Mouse (Mus musculus) kidney, postnatal 10 days (tissue): ENCODE measurements around the gene S100a8.

ENCODE experiments used
- DNase-seq: peaks from one replicate; pipeline ENCODE4 v3.0.0; 2021; ENCODE audit warnings: mixed read lengths

The S100a8 gene

GRCm38 (mm10) chr3:90683929-90684328 lies 15.2 kb downstream of the S100a8 start:
- no peak for DNase-seq

DNA sequence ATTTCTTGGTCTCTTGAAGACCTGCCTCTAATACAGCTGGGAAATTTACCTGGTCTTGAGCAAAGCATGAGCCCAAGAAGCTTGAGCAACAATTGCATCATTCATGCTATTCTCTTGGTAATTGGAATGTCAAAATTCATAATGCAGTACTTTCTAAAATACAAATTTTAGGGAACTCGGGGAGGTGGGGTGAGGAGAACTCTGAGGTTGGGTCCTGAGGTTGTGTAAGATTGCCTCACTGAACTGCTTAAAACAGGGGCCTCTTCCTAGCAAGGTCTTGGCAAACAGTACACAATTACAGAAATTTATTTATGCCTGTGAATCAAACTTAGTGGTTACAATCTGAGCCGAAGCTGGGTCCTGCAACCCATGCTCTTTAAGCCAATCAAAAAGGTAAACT lies 18.1 kb downstream of the S100a8 start:
- DNase-seq = no peak

DNA sequence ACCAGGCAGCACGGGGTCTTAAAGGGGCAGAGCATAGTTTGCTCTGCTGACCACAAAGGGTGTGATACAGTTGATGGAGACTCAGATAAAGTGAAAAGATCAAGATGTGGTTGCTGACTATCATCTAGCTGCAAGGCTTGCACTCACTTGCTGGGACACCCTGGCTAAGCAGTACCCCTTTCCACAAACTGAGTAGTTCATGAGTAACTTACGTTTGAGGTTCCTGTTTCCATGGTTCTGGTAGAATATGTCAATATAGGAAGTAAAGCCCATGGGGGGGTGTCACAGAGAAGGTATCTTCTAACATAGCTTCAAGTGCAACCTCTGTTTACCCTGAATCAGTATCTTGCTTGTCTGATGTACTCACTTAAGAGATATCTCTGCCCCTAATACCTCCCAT lies 24.7 kb downstream of the S100a8 start:
- DNase-seq = no peak

DNA sequence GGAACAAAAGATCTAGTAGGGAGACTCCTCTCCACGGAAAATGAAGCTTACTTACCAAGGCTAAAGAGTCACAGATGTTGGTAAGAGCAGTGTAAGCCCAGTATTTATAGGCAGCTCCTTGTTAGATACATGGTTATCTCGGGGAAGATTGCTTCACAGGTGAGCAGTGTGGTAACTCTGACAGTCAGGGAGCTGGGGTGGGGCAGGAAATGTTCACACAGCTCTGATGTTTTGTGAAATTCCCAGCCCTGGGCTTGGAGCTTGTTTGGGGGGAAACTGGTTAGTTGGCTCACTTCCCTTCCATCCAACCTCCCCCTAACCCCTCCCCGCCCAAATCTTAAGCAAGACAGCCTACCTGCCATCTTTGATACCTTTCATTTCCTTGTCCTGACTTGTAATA lies 26.8 kb downstream of the S100a8 start, which contains the start of gene S100a9:
Gene S100a9 (minus strand): TSS at position 109 of the 400 bp plus-strand sequence.
- DNase-seq = no peak

- no peak for DNase-seq
Measured at GRCm38 (mm10) chr3:90702244-90702643, 33.5 kb downstream of the S100a8 start.

GRCm38 (mm10) chr3:90708523-90709202 lies 39.9 kb downstream of the S100a8 start:
- DNase-seq = peak; percentile 39

DNA sequence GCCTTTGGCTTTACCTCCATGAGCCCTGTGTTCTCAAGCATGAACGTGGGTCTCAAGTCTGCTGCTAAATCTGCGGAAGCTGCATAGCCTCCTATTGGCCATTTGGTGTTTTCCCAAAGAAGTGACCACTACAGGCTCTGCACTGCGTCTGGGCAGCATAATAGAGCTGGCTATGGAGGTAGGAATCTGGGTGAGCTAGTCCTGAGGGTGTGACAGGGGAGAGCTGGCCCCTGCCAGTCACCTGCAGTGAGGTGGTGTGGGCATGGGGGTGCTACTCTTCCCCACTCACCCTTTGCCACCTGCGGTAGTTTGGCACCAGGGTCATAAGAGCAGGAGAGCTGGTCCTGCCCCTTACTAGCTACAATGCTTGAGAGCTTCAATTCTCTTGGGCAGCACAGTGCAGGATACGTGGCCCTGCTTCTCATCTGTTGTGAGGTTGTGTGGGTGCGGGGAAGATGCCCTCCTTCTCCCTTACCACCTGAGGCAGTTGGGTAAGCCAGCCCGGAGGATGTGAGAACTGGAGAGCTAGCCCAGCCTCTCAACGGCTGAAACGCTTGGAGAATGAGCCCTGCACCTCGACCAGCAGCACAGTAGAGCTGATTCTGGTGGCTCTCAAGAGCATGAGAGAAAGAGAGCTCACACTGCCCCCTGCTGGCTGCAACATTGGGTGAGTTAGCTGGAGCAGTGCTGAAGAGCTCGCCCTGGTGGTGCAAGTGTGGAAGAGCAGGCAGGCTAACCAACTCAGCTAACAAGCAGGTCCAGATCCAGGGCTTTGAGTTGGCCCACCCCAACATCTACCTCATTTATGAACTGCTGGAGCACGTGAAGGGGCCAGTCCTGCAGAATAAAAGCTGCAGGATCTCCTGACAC lies 41.0 kb downstream of the S100a8 start:
- DNase-seq = peak; percentile 93
